Mouse (Mus musculus): ENCODE measurements around the gene Arl4d.

GRCm38 (mm10) chr11:101689701-101690113, 24.4 kb downstream of the Arl4d start:
- TF ChIP-seq CTCF (IDR thresholded peaks at IDR 0.05; ENCODE audit: borderline replicate concordance, control insufficient read depth, extremely low read depth, insufficient read depth, low read length, poor library complexity): no peak
- no peak for TF ChIP-seq POLR2A (IDR thresholded peaks at IDR 0.05; ENCODE audit: control insufficient read depth, extremely low read depth, insufficient read depth, low read length, poor library complexity)

Measured in thymus, adult 2 months (tissue).